Mouse (Mus musculus) embryonic stem cell, embryonic (primary cell): ENCODE results near the gene Gm16440.
"Not testable (repeated sequence)": the region's sequence is repeated elsewhere in the genome, so short reads cannot be mapped to it uniquely, and the experiment has no call there.

Experiments used
- CTCF ChIA-PET, 4 experiments: fragments of 300-600 bp in 2 of 4; fragments of 350-600 bp in 2 of 4; sonication (Branson Sonifier 250); formaldehyde crosslinking; loops; one replicate each; lab custom pipeline; 2022; ENCODE audit warnings: inconsistent platforms in 2 of 4; lab: Charles Lee
- POLR2A ChIA-PET, 4 experiments: fragments of 300-600 bp in 2 of 4; fragments of 350-600 bp in 2 of 4; sonication (Branson Sonifier 250); formaldehyde crosslinking; loops; one replicate each; lab custom pipeline; 2022; ENCODE audit warnings: antibody characterized with exemption in 4 of 4, inconsistent platforms in 1 of 4; lab: Charles Lee

The Gm16440 gene

GRCm38 (mm10) chr14:6390219-6390618, at the start of gene Gm16440:
Gene Gm16440 (minus strand): TSS chr14:6390319.
- POLR2A ChIA-PET, CTCF ChIA-PET: not testable (repeated sequence)

- POLR2A ChIA-PET, CTCF ChIA-PET: not testable (repeated sequence)
These were observed 36.6 kb upstream of the Gm16440 start for GRCm38 (mm10) chr14:6426766-6427165.

GRCm38 (mm10) chr14:6426353-6426752, 36.2 kb upstream of the Gm16440 start:
- POLR2A ChIA-PET, CTCF ChIA-PET: not testable (repeated sequence)

GRCm38 (mm10) chr14:6412382-6412781, 22.3 kb upstream of the Gm16440 start, which contains the start of gene Gm3591:
Gene Gm3591 (minus strand): TSS chr14:6412482.
- POLR2A ChIA-PET, CTCF ChIA-PET: not testable (repeated sequence)

GRCm38 (mm10) chr14:6343578-6343977, 46.5 kb downstream of the Gm16440 start, which contains the start of gene Gm3618:
Gene Gm3618 (minus strand): TSS chr14:6343678.
- POLR2A ChIA-PET, CTCF ChIA-PET: not testable (repeated sequence)
